Mouse (Mus musculus) monocyte, adult 2 months (primary cell): ENCODE data around the gene Gpnmb.
A peak's percentile ranks its signal among the peaks of the same experiment; 100 is the strongest.

Experiments
- DNase-seq, 2 experiments: peaks; one replicate each; pipeline ENCODE4 v3.0.0; 2022; ENCODE audit warnings: low spot score in 2 of 2, low read depth in 1 of 2

Gpnmb gene

DNA sequence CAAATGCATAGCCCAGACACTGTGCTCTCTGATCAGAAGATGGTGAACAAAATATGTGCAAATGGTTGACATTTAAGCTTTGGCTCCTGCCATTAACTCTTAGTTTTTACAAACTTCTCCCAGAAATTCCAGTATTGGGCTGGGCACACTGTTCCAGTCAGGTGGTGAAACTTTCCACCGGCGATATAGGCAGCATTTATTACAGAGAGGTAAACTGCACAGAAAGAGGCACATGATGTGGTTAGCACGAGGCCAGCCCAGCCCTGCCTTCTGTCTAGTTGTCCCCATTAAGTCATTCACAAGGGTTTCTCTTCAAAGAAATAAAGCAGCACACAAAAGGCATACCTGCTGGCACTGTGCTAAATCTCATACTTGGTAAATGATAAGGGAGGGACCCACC, 7.6 kb upstream of the Gpnmb start:
- no peak for DNase-seq

DNA sequence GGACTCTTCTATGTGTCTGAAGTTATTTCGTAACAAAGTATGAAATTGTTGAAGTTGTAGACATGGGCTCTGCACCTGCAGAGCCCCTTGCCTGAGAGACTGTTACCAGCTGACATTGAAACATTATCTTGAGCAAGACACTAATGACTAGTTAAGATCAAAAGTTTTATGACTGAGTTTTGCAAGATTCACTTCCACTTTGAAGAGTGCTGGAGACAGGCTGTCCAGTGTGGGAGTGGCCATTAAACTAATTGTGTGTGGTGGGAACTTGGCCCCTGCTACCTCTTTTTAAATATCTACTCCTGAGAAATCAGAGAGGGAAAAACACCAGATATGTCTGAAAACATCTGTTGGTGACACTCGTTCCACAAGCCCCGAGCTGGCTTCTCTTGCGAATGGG, 5.1 kb upstream of the Gpnmb start:
- peak in 1 of 2 experiments; percentile 25 for DNase-seq

DNA sequence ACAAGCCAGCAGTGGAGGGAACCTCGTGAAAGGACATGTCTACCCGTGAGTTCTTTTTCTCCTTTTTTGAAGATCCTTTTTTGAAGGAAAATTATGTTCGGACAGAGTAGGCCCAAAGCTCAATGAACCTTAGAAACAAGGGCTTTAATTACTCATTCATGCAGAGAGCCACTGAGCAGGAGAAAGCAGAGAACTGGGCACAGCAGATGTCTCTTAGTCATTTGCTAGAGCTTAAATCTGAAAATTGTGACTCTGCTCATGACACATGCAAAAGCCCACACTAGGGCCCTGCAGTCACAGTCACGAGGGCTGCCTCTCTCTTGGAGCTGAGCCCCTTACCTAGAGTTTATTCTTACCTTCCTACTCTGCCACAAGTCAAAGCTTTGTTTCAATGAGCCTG, 3.6 kb upstream of the Gpnmb start:
- DNase-seq = no peak

DNA sequence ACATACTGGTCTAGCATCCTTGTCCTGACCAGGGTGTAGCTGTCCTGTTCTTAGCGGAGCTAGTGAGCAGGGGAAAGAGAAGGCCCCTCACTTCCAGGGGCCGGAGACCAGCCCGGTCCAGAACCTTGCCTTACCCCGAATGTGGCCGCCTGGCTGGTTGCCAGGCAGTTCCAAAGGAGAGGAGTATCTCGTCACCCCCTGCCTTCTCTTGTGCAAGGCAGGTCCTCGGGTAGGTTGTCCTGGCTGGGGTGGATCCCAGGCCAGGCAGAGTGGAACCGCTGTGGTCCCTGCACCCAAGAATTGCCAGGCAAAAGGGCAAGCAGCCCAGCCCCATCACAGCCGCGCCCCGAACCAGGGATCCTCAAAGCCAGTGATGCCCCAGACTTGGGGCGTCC, 919 bp downstream of the Gpnmb start:
- no peak for DNase-seq

DNA sequence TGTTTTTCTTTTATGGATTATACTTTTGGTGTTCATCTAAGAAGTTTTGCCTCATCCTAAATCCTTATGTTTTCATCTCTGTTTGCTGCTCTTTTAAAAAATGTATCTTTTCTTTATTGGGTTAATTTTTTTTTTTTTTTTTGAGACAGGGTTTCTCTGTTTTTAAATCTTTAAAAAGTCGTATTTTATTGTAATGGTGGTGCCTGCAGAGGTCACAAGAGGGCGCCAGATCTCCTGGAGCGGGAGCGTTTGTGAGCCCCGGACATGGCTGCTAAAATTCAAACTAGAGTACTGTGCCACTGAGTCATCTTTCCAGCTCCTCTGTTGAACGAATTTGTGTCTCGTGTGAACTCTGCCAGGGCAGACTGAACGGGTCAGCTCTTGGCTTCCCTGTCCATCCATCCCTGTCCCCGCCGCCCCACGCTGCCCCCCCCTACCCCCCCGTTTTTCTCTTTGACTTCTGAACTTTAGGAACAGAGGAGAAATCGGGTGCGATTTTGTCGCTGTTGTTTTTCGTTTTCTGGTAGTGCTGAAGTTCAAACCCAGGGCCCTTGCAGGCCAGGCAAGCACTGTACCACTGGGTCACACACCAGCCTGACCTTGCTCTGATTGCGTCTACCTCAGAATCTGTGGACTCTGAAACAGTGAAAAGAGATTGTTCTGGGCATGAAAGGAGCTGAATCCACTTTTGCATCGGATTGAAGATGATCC, 3.3 kb downstream of the Gpnmb start:
- DNase-seq = peak in 1 of 2 experiments; percentile 41

DNA sequence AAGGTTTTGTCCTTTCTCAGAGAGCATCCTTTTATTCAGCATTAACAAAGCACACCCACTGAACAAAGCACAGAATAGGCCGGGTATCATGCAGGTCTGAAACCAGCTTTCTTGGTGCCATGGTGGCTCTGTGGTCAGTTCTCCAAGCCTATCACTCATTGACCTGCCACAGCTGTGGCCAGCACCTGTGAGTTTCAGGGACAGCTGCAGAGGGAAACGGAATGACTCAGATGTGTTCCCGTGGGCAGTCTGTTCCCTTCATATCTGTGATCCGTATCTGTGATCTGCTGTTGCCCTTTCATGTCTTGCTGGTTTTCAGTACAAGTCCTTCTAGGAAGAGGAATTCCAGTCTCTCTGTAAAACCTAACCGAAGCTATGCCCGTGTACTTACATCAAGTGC, 10.2 kb downstream of the Gpnmb start:
- no peak for DNase-seq

DNA sequence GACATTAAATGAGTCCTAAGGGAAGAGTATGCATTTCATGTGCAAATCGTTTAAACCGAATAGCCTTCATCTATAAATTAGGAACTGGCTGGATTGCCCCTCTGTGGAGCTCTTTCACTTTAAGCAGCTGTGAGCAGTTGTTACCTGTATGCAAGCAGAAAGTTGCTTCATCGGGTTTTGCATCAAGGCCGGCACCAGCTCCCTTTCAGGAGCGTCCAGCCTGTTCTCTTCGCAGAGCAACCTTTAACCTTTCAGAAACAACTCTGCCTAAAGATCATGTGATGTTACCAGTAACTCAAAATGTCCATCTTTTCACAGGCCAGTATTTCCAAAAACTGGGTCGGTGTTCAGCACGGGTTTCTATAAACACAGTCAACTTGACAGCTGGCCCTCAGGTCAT, 10.6 kb downstream of the Gpnmb start:
- no peak for DNase-seq

DNA sequence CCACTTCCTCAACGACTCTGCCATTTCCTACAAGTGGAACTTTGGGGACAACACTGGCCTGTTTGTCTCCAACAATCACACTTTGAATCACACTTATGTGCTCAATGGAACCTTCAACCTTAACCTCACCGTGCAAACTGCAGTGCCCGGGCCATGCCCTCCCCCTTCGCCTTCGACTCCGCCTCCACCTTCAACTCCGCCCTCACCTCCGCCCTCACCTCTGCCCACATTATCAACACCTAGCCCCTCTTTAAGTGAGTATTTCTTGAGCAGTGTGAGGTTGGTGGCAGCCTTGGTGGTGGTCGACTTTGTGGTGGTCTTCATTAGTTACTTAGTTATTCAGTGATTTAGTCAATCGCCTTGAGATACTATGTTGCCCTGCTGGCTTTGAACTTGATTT, 11.5 kb downstream of the Gpnmb start:
- DNase-seq = no peak

DNA sequence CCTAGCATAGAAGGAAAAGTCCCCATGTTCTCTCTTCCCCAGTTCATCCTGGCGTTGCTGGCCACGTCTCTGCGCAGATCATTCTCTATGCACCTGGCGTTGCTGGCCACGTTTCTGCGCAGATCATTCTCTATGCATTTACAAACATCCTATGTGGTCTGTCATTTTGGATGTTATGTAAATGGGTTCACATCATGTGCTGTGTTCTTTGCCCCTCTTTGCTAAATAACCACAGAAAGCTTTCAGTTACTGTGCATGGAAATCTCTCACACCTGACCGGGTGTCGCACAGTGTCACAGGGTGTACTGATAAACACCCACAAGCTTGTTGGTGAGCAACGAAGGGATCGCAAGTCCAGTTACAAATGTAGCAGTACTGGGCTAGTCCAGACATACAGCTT, 12.0 kb downstream of the Gpnmb start:
- no peak for DNase-seq

DNA sequence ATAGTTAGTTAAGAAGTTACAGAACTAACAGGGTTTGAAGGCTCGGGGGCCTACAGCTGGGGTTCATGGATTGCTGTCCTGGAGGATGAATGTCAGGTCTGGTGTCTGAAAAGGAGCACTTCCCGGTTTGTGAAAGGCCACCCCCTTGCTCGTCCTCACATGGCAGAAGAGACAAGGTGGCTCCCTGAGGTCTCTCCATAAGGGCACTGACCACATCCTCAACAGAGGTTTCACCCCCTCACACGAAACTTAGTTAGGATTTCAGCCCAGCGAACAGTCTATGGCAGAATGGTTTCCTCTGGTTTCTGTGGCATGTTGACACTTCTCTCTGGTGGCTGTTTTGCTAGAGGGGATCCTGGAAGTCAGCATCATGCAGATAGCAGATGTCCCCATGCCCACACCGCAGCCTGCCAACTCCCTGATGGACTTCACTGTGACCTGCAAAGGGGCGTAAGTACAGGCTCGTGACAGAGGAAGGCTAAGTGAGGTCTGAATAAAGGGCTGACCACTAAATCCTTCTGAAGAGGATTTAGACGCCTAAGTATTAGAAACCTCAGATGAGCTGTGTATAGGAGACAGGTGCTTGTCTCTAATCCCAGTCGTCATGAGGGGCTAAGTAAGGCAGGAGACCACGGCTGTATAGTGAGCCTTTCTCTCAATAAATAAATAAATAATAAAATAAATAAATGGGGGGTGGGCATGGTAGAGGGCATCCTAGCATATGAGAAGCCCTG, 14.5 kb downstream of the Gpnmb start:
- no peak for DNase-seq

DNA sequence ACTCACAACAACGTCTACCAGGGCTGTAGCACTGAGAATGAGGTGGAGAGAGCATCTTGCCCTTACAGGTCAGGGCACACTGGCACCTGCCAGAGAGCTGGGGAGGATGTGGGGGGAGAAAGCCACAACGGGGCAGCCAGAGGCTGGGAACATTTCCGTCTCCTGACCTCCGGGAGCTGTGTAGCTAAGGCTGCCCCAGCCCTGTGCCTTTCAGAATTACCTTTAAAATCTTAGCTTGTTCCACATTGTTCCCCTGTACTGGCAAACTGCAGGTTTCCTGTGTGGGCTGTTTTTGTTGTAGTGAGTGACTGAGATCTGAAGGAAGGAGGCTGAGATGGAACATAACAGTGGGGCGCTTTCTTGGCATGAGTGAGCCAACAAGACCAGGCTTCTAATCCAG, 15.8 kb downstream of the Gpnmb start:
- DNase-seq = no peak

DNA sequence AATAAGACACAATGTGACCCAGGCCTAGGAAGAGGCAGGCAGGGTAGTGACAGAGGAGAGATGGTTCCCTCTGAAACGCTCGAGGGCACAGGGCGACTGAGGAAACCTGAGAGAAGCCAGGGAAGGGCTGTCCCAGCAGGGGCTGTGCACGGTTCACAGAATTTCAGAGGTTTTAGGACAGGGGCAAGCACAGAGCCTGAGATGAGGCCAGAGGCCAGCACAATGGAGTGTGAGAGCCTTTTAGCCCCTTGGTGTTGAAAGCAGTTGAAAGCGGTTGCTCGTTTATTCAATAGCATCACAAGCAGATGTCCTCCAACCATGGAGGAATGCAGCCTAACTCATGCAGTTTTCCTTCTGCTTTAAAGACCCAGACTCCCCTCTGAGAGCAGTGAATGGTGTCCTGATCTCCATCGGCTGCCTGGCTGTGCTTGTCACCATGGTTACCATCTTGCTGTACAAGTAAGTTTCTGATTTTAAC, 18.9 kb downstream of the Gpnmb start:
- no peak for DNase-seq

DNA sequence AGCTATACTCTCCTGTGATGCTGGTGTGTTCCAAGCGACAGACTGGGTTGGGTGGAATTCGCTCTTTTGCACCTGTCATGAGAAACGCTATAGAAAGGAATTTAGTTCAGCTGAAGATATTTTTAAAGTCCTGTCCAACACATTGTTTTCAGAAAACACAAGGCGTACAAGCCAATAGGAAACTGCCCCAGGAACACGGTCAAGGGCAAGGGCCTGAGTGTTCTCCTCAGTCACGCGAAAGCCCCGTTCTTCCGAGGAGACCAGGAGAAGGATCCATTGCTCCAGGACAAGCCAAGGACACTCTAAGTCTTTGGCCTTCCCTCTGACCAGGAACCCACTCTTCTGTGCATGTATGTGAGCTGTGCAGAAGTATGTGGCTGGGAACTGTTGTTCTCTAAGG, 19.7 kb downstream of the Gpnmb start:
- DNase-seq = no peak

DNA sequence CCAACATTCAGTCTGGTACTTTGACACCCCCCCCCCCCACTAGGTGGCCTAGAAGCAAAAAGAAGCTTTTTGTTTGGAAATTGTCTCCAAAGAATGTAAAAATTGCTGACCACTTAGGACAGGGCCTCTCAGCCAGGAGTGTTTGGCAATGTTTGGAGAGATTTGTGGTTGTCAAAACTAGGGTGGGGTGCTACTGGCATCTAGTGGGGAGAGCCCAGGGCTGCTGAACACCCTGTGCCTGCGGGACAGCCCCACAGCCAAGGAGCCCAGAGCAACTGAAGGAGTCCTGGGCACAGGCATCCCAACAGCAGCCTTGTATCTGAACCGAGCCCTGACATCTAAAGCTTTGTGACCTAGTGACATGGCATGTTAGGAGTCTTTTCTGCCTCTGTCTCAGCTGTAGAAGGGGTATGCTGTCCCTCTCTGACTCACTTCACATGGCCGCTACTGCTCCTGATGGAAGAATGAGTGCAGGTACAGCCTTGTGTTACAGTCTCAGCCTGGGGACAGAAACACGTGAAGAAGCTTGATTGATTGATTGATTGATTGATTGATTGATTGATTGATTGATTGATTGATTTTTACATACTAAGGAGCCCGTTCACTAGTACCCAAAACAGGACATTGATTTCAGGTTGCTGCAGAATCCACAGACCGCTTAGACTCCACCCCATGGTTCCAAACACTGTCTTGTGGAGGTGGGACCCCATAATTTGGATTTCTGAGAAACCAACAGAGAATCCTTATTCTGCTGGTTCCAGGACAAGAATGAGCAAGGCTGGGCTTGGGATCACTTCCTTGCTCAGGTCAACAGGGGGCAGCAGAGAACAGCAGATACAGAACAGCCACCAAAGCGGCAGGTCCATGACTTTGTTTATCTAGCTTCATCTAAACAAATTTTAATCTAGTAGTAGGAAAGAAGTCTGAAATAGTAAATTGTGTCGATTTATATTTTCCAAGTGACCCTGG, 21.0 kb downstream of the Gpnmb start:
- DNase-seq = peak in 1 of 2 experiments; percentile 24

DNA sequence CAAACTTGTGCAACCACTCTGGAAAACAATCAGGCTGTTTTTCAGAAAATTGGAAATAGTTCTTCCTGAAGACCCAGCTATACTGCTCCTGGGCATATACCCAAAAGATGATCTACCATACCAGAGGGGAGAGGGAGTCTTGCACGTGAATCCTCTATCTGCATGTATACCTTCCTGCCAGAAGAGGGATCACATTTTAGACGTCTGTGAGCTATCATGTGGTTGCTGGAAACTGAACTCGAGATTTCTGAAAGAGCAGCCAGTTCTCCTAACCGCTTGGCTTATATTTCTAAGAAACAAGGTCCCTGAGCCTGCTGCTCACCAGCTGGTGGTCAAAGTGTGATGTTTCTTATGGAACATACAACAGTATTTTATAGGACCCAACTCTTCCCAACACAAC, 32.0 kb downstream of the Gpnmb start:
- no peak for DNase-seq

DNA sequence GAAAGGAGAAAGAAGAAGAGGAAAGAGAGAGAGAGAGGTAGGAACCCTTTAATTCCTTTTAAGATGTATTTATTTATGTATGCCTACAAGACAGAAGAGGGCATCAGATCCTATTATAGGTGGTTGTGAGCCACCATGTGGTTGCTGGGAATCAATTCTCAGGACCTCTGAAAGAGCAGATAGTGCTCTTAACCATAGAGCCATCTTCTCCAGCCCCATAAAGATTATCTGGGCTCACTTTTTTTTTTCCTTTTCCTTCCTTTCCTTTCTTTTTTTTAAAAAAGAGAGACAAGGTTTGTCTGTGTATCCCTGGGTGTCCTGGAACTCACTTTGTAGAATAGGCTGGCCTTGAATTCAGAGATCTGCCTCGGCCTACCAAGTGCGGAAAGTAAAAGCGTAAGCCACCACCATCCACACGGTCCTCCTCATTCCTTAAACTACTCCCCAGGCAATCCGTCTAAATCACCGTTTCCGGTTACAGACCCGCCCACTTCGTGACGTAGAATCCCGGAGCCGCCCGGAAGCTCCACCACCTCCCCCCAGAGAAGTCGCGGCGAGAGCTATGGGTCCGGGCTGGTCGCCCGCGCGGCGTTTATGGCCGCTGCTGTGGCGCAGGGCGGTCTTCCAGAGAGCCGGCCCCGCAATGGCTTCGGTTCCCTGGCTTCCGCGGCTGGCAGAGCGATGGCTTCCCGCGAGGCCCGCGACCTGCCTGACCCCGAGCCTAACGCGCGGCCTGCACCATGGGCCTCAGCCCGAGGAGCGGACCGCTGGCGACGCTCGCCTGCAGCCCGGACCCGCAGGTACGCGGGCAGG, 37.2 kb downstream of the Gpnmb start, which contains the start of gene Malsu1:
TSS of gene Malsu1 (plus strand) at position 492 of the 813 bp plus-strand sequence.
- peak; percentile 82 to 88 for DNase-seq

DNA sequence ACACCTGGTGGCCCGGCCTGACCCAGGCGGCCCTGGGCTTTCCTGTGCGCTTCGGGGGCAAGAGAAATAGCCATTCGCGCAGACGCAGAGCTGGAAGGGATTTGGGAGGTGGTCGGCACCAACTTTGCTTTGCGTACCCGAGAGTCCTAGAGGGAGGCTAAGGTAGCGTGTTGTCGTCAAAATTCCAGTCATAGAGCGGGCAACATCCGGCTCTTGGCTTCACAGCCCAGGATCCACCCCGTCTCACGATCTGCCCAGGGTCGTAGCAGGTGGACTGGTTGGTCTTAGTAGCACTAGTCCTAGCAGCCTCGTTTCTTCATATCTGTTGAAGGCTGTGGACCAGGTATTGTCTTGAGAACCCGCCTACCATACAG, 37.8 kb downstream of the Gpnmb start:
- no peak for DNase-seq

DNA sequence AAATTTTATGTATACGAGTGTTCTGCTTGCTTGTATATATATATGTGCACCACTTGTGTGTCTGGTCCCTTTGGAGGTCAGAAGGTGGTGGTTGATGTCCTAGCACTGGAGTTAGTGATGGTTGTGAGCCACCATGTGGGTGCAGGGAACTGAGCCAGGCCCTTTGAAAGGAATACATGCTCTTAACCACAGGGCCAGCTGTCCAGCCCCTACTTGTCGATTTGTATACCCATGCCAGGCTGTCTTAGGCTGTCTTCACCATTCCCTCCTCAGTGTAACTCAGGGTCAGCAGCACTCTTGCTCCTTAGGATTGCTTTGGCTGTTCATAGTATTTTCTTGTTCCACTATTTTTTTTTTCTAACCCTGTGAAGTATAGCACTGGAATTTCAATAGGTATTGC, 41.5 kb downstream of the Gpnmb start:
- no peak for DNase-seq

DNA sequence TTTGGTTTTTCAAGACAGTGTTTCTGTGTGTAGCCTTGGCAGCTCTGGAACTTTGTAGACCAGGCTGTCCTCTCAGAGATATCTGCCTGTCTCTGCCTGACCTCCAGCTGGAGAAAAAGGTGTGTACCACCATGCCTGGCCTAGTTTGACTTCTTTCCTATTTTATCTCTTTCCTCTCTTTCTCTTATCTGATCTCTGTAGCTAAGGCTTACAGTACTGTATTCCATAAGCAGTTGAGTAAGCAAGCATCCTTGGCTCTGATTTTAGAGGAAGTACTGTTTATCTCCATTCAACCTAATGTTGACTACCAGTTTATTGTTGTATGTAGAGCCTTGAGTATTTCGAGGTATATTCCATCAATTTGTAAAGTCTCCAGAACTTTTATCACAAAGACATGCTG, 43.0 kb downstream of the Gpnmb start:
- no peak for DNase-seq

DNA sequence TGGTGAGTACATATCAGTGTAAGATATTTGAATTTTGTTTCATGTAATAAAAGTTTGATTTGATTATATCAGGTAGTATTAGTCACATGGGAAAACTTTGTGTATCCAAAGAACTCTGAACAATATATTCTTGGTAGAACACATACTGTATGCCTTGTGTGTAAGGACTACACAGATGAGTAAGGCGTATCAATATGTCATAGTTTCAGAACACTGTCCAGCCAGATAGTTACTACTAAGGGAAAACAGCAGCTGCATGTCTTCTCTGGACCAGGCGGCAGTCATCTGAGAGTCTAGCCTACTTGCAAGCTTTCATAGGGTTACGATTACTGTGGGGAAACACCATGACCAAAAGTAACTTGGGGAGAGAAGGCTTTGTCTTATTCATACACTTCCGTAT, 46.7 kb downstream of the Gpnmb start:
- DNase-seq = no peak

DNA sequence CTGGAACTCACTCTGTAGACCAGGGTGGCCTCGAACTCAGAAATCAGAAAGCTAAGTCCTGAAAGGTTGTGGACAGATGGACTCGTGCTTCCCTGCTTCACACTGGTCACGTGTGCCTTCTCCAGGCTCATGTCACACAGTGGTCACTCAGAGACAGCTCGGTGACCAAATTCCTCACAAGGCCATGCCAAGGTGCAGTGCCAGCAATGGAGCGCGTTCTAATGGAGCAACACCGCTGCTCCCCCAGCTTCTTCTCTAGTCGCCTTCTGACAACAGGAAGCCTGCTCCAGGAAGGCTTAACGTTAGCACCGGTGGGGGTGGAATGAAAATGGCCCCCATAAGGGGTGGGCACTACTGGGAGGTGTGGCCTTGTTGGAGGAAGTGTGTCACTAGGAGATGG, 58.6 kb downstream of the Gpnmb start:
- DNase-seq = no peak
